Mouse (Mus musculus): Measurements from ENCODE around the gene Sh3gl3. TPM values are rescaled to one million over a fixed set of nuclear protein-coding genes. Genes with fewer than 3 reads are reported as not detected.

Sh3gl3 gene
- under 1 TPM in 1 of 2 experiments, not detected in 1; 0.24 TPM for total RNA-seq (2023)

DNA sequence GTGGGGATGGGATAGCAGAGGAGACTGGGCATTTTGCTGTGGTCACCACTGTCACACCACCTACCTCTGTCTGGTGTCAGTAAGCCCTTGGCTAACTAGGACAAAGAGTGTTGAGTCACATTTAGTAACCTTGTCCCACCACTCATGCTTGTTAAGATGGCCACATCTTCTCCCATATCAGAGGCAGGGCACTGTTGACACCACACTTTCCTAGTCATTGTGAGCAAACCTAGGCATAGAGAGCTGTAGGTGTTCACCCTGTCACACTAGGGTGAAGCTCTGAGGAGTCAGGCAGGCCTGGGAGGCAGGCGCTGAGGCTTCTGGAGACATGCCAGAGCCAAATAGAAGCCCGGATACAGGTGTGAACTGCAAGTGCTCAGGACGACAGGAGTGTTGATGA is at the start of gene Sh3gl3:
TSS of gene Sh3gl3 (plus strand) at position 301 of the 400 bp plus-strand sequence.

DNA sequence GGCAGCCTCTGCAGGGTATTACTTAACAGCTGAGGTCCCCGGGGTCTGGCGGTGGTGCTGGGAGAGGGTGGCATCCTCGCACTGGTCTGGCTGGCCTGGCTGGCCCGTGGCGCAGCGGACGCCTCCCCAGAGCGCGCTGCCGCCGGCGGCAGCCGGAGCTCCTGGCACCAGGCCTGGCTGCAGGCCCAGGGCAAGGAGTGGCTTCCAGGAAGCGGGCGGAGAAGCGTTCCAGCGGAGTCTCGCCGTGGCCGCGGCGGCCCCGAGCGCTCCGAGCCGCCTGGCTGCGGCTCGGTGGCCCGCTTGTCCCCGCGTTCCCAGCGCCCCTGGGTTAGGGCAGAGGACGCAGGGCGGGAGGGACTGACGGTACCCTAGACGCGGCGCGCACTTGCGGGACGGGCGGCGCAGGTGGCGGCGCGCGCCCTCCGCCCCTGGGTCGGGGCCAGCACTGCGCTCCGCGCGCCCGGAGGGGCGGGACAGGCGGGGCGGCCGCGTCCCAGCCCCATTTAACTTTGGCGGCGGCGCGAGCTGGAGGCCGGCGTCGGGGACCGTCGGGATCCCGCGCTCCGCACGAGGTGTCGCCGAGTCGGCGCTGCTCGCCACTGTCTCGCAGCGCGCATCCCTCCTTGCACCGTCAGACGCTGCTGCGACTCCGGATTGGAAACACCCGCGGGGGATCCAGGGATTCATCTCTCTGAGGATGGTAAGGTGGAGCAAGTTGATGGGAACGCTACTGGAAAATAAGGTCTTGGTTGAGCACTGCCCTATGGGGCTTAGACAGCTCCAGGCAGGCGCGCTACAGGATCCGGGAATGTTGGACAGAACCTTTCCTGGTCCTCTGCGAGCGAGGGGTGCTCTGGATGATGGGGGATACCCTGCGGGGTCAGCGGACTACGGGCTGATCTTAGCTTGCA is 161.8 kb downstream of the Sh3gl3 start, which contains the start of gene Adamtsl3:
TSS of gene Adamtsl3 (plus strand) at position 484 of the 911 bp plus-strand sequence.

Other genes with a start within 250 kb of the Sh3gl3 start
- under 1 TPM in 1 of 2 experiments, not detected in 1; 0.07 TPM for gene Hdgfl3, start 239.4 kb upstream of the Sh3gl3 start, total RNA-seq (2023)
- gene Bnc1, start 181.5 kb upstream of the Sh3gl3 start, total RNA-seq (2023): not detected
- under 1 TPM; 0.44 to 0.64 TPM for gene Adamtsl3, start 161.9 kb downstream of the Sh3gl3 start, total RNA-seq (2023)